Mouse (Mus musculus) right cerebral cortex, postnatal 36 days (tissue): ENCODE data around the gene Prkaca.
A peak's percentile ranks its signal among the peaks of the same experiment; 100 is the strongest.
"Not testable (repeated sequence)": the region's sequence is repeated elsewhere in the genome, so short reads cannot be mapped to it uniquely, and the experiment has no call there.

Source experiments
- DNase-seq, 2 experiments: peaks; one replicate each; pipeline ENCODE4 v3.0.0; 2022; ENCODE audit warnings: low spot score in 2 of 2, mixed read lengths in 1 of 2

Prkaca gene

DNA sequence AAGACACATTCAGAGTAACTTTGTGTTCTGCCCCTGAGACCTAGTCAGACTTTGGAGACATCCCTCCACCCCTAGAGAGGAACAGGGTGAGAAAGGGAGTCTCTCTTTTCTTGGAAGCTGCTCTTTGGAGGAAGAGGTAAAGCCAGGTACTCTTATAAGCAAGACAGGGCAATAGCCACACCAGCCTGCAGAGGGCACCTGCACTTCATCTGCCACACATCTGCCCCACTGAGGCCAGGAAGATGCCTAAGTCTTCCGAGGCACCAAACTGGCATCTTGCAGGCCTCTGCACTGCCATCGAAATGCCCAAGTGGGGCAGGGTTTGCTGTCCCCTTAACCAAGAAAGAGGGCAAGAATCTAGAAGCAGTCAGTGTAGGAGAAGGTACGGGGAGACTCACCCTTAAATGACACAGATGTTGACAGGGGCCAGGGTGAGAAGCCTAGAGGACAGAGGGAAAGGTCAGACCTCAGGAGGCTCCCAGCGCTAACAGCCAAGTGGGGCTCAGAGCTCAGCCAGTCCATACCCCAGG is 3.4 kb downstream of the Prkaca start:
- no peak for DNase-seq

DNA sequence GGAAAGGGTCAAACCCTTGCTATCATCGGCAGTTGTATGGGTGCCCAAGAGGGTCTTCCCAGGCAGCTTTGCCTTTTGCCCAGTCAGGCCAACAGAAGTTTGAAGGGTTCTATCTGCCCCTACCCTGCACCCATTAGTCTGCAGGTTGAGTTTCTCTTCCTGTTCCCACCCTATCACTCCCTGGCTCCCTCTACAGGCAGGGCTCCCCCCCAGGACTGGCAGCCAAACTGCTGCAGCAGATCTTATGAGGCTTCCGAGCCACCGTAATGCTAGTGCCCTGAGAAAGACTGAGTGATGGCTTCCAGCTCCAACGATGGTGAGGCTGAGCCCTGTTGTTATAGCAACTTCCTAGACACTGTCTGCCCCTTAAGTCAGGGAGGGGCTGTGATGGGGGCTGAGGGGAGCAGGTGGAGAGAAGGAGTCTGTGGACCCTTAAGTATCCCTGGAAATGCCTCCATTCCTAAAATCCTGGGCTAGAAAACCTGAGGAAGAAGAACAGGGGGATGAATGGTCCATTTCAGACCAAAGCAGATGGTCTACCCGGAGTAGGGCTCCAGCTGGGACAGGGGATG is 4.1 kb downstream of the Prkaca start:
- no peak for DNase-seq

DNA sequence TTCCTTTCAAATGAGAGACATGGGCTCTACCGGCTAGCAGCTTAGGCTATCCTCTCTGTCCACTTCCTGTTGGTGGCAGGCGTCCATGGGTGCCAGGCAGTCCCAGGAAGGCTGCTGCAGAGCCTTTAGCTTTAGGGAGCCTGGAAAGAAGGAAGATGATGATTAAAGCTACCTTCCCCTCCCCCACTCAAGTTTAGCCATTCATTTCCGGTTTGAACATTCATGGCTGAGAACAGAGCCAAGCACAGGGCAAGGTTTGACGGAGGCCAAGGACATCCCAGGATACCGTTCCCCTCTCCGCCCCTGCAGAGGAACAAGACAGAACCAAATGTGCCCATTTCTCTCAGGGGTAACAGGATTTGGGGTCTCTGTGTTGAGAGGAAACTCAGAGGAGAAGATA is 4.9 kb downstream of the Prkaca start:
- no peak for DNase-seq

DNA sequence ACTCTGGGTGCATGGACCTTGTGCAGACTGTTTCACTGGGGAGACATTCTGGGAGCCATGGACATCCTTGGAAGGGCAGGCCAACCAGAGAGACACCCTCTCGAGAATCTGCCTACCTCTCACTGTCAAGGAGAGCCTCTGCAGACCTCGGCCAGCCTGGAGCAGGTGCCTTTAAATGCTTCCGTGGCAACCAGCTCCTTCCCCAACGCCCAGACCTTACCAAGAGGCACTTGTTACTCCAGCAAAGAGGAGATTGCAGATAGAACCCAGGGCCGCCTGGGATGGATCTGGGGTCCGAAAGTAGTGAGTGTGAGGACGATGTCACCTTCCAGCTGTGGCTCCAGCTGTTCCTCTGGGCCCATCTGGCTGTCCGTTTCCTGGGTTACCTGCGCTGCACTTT is 5.4 kb downstream of the Prkaca start:
- no peak for DNase-seq

DNA sequence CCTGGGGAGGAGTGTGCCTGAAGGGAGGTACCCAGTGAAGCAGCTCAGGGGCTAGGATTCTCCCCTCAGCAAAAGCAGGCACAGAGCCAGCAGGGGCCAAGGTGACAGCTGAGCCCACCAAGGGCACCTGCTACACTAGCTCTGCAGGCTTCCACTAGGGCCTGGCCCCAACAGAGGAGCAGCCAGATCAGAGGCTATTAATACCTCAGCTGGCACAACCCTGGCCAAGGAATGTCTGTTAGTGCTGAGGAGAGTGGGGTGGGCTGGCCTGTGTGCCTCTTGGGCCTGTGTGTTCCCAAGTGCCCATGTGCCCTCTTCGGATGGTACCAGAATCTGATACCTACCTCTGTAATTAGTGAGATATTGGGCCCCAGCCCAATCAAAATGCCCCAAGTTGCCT is 7.5 kb downstream of the Prkaca start:
- no peak for DNase-seq

DNA sequence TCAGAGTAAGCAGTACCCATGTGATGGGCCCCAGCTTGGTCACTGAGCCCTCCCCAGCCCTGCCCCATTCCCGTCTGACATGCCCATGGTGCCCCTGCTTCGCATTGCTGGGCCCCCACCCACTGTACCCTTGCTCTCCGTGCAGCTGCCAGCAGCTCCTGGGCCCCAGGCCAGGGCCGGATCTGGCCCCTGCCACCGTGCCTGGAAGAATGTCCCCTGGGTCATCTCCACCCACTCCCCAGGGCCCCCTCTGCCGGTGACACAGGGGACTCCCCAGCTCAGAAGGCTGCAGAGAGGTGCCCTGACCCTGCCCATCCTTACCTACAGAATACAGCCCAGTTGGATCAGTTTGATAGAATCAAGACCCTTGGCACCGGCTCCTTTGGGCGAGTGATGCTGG is 8.1 kb downstream of the Prkaca start:
- DNase-seq = no peak

DNA sequence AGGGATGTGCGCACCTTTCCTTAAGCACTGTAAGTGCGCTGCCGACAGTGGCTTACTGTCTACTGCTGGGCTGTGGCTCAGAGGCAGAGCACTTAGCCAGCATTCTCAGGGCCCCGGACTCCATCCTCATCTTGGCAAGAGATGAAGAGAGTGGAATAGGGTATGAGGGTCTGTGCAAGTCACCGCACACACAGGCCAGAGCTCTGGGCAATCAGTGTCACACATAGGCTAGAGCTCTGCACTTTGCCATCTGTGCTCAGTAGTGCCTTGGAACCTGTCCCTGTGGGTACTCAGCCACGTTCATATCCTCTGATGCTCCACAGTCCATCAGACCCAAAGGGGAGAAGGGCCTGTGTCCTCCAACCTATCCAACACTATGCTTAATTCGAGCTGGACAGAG is 8.7 kb downstream of the Prkaca start:
- DNase-seq = no peak

DNA sequence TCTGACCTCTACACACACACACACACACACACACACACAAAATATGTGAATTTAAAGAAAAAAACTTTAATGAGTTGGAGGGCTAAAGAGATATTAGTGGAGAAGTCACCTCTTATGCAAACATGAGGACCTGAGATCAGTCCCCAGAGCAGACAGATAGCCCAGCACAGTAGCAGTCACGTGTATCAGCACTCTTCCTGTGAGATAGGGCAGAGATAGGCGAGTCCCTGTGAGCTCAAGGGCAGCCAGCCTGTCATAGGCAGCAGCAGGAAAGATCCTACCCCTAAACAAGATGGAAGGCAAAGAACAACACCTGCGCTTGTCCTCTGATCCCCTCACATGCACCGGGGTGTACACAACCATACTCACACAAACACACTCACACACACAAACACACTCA is 9.7 kb downstream of the Prkaca start:
- DNase-seq = no peak

DNA sequence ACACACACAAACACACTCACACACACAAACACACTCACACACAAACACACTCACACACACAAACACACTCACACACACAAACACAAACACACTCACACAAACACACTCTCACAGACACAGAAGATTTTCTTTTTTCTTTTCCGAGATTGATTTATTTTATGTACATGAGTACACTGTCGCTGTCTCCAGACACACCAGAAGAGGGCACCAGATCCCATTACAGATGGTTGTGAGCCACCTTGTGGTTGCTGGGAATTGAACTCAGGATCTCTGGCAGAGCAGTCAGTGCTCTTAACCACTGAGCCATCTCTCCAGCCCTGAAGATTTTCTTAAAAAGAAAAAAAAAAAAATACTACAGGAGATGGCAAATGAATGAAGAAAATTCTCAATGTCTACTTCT is 10.4 kb downstream of the Prkaca start:
- DNase-seq = not testable (repeated sequence)

DNA sequence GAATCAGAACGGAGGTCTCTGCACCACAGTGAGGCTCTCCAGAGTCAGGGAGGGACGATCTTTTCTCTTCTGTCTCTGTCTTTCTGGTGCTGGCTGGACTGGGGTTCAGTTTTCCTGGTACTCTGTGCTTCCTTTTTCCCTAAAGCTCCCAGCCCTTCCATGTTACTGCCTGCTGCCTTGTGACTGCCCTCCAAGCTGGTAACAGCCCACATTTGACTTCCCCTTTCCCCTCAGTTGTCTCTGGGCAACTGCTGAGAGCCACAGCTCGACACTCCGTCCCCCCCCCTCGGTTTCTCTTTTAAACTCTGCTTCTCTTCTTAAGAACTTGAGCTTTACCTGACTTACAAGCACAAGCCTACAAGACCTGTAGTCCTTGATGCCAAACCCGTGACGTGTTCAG is 16.4 kb downstream of the Prkaca start:
- DNase-seq = no peak

DNA sequence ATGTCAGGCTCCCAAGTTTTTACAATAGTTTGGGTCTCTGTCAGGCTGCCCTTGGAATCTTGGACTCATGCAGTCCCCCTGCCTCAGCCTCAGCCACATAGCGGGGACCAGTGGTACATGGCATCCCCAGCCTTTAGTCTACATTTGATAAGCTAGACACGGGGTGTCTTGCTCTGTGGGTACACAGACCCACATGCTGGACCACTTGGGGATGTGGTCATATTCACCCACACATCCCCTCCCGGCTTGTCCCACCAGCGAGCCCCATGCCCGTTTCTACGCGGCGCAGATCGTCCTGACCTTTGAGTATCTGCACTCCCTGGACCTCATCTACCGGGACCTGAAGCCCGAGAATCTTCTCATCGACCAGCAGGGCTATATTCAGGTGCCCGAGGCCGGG is 17.4 kb downstream of the Prkaca start:
- DNase-seq = no peak

DNA sequence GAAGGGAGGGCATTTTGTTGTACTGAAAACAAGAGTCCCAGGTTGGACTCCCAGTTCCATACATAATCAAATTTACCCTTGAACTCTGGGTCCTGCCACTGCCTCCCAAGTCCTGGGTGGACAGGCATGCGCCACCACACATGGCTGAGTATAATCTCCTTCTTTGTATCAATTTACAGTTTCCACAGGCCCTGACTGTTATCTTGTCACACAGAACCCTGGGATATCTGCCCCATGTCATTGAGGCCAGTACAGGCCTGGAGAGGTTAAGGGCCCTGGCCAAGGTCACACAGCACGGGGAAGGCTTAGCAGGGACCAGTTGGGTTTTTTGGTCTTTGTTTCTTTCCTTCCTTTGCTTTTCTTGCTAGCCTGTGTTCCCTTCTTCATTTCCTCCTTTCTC is 19.7 kb downstream of the Prkaca start:
- DNase-seq = no peak

DNA sequence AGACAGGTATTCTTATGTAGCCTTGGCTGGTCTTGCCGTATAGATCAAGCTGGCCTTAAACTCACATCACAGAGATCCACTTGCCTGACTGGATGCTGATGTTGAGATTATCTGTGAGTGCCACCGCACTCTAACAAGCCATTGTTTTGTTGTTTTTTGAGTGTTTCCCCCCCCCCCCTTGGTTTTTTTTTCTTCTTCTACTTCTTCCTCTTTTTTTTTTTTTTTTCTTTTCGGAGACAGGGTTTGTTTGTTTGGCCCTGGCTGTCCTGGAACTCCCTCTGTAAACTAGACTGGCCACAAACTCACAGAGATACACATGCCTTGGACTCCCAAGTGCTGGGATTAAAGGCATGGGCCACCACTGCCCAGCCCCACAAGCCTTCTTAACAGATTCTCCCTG is 21.2 kb downstream of the Prkaca start:
- no peak for DNase-seq

DNA sequence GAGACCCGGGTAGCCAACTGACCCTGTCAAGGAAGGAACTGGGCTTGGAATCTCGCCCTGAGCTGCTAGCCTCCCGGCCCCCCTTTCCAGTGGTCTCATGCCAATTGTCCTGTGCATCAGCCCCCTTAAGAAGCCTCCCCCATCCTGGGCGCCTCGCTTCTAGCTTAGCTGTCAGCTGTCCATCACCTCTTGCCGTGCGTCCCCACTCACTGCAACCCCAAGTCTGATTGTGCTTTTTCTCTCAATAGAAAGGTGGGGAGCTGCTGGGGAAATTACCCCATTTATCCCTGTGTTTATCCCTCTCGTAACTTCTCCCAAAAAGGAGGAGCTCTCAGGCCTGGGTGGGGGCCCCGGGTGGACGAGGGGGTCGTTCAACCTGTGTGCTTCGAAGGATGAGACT is 23.2 kb downstream of the Prkaca start:
- DNase-seq = no peak

DNA sequence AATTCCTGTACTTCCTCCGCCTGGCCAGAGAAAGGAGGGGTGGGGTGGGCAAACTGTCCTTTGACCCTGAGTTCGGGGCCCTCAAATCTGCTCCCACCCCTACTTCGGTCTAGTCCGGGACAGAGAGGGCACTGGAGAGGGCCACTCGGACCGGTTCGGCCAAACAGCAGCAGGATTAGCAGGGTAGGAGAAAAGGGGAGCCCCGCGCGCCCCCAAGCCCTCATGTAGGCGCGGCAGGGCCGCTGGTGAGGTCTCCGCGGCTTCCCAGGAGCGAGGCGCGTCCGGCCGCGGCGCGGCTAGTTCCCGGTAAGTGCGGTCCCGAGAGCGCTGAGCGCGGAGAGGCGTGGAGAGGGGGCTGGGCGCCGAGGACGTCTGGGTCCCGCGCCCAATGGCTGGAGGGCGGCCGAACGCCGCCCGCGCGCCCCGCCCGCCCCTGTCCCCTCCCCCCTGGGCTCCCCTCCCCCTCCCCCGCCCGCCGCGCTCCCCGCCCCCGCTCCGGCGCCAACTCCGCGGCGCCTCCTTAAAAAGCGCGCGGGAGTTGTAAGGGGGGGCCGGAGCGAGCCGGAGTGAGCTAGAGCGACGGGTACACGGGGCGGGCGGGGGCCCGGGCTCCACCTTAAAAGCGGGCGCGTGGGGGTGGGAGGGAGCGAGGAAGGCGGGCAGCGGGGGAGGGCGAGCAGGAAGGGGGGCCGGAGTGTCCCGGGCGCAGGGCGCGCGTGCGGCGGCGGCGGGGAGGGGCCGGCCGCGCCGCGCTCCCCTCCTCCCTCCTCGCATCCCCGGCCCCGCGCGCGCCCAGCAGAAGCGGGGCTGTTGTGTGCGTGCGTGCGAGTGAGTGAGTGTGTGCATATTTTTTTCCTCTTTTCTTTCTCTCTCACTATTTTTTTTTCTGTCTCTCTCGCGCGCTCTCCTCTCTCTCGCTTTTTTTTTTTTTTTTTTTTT is 24.0 kb downstream of the Prkaca start:
- peak; percentile 60 to 73 for DNase-seq

DNA sequence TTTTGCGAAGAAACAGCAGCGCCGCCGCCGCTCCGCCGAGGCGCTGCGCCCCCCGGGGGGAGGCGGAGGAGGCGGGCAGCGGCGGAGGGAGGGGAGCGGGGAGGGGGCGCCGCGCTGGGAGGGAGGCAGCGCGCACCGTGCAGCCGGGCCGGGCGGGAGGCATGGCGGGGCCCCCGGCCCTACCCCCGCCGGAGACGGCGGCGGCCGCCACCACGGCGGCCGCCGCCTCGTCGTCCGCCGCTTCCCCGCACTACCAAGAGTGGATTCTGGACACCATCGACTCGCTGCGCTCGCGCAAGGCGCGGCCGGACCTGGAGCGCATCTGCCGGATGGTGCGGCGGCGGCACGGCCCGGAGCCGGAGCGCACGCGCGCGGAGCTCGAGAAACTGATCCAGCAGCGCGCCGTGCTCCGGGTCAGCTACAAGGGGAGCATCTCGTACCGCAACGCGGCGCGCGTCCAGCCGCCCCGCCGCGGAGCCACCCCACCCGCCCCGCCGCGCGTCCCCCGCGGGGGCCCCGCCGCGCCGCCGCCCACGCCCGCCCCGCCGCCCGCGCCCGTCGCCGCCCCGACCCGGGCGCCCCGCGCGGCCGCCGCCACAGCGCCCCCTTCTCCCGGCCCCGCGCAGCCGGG is 24.8 kb downstream of the Prkaca start, which contains the start of gene Samd1:
Gene Samd1 (plus strand): TSS at position 162 of the 631 bp plus-strand sequence.
- DNase-seq = no peak

DNA sequence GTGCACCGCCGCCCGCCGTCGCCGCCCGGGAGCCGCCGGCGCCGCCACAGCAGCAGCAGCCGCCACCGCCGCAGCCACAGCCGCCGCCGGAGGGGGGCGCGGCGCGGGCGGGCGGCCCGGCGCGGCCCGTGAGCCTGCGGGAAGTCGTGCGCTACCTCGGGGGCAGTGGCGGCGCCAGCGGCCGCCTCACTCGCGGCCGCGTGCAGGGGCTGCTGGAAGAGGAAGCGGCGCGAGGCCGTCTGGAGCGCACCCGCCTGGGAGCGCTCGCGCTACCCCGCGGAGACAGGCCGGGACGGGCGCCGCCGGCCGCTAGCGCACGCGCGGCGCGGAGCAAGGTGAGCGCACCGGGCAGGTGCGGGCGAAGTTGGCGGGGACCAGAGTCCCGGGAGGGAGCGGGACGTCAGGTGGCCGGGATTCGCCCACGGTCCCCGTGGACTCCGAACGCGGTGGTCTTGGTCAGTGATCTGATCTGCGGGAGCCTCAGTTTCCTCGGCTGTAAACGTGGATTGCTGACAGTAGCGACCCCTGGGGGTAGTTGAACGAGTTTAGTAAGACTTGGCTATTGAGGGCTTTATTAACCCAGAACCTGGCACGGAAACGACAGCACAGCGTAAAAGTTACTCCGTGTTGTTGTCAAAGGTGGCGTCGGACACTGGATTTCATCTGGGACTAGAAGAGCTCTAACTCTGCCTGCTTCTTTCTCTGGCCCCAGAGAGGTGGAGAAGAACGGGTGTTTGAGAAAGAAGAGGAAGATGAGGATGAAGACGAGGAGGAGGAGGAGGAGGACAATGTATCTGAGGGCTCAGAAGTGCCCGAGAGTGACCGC is 25.7 kb downstream of the Prkaca start:
- DNase-seq = no peak

DNA sequence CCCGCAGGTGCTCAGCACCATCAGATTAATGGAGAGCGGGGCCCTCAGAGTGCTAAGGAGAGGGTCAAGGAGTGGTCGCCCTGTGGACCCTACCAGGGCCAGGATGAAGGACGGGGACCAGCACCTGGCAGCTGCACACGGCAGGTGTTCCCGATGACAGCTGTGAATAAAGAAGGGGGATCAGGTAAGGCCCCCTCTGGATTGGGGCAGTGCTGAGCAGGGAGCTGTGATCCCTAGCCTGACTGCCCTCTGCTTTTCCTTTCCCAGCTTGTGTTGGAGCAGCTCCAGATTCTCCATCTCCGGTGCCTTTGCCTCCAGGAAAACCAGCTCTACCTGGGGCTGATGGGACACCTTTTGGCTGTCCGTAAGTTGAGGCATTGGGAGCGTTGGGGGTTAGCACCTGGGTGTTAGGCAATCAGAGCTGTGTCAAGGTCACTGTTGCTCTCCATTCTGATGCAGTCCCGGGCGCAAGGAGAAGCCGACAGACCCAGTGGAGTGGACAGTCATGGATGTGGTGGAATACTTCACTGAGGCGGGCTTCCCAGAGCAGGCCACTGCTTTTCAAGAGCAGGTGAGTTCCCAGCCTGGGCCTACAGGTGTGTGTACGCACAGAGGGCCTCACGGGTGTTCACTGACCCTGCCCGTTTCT is 26.4 kb downstream of the Prkaca start:
- DNase-seq = no peak

DNA sequence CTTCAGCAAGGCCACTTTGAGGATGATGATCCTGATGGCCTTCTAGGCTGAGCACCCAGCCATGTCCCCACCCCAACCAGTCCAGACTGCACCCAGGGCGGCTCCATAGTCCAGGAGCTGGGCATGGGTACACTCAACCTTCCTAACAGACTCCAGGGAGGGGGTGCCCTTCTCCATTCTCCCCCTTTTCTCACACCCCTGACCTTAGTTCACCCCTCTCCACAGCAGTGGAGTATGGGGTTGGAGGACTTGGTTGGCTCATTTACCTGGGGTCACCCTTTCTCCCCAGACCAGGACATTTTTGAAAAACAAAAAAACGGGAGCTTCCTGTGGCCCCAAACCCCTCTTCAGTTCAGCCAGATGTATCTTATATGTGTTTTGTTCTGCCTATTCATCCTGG is 27.0 kb downstream of the Prkaca start:
- DNase-seq = no peak

DNA sequence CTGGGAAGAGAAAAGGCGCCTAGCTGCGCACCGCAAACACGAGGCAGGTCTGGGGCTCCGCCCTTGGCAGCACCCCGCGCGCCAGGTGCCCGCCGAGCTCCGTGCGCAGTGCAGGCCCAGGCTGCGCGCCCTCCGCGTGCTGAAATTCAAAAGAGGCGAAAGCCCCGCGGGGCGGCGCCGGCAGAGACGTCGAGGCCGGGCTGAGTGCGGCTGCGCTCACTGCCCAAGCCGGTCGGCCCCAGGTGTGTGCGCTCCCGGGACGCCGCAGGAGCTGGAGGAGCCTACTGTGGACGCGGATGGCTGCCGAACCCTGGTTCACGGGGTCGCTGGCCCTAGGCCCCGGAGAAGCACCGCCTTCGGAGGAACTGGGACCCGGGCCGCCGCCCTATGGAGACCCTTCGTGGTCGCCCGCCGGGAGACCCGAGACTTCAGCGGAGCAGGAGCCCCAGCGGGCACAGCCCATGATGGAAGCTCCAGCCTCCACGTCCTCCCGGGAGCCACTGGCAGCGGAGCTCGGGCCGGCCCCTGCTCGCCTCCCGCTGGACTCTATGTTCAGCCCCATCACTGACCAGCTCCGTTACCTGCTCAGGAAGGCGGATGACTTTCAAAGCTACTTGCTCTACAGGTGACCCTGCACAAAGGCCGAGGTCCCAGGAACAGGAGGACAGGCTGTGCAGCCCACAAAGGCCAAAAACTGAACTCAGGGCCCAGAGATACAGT is 28.6 kb downstream of the Prkaca start, which contains the start of gene 1700067K01Rik:
Gene 1700067K01Rik (plus strand): TSS at position 222 of the 720 bp plus-strand sequence.
- no peak for DNase-seq
